Mouse (Mus musculus): ENCODE results near the gene Btbd9.

DNA sequence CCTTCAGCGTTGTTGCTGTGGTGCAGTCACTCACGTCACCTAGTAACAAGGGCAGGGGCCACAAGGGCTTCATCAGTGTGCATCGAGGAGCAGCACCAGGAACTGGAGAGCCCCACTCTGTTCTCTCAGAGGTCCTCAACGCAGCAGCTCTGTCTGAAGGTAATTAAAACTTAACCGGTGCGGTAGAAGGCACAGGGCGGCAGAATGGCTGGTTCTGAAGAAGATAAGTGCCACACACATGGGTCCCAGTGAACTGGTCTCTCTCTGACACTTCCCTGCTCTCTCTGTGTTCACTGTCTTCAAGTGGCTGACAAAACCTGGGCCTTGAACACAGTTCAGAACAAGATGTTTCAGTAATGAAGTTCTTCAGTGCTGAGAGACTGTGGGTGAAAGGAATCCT is 239.5 kb downstream of the Btbd9 start:
- TF ChIP-seq POLR2A (IDR thresholded peaks at IDR 0.05; ENCODE audit: low read depth, low read length) (no peak), CTCF (IDR thresholded peaks at IDR 0.05; ENCODE audit: extremely low read depth, insufficient read depth, insufficient read length, insufficient replicate concordance) (no peak)
